Mouse (Mus musculus) large intestine, adult 2 months (tissue): ENCODE data around the gene Cdkn2aip. TPM values are rescaled to one million over a fixed set of nuclear protein-coding genes. Genes with fewer than 3 reads are reported as not detected.

Source experiments
- DNase-seq: peaks from one replicate; pipeline ENCODE4 v3.0.0-alpha.2; 2012; ENCODE audit warnings: low read depth, low spot score
- WGBS: fragments of 180-500 bp; shearing (Covaris S2); methylation state at CpG from one replicate; pipeline ENCODE4 v1.1.7; 2018; 5-methylcytosine and 5-hydroxymethylcytosine counted together
- polyA plus RNA-seq: library from polyadenylated mRNA; depleted of rRNA; stranded (reverse); fragments of >200 nt; gene quantifications from 2 replicates; pipeline ENCODE4 v1.2.3, GENCODE M21; 2012

The Cdkn2aip gene
- polyA plus RNA-seq, 1 experiment, result 4.3 TPM

DNA sequence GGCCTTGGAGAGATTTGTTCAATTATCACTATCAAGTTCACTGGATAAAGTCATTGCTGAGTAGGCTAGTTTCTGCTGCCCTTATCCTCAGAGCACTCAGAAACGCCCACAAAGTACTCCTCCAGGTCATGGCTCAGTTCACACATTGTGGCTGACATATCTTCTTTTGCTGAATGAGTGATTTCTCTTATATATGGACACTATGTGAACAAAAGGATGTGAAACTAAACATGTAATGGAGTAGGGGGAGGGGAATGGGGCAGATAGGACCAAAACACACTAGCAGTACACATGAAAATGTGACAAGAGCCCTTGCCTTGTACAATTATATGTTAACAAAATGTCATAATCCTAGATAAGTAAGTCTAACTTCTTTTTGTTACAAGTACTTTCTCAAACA is 11.4 kb downstream of the Cdkn2aip start:
- DNase-seq, result no peak
- WGBS, result 70% methylated on average over 1 of the region's 1 CpGs

DNA sequence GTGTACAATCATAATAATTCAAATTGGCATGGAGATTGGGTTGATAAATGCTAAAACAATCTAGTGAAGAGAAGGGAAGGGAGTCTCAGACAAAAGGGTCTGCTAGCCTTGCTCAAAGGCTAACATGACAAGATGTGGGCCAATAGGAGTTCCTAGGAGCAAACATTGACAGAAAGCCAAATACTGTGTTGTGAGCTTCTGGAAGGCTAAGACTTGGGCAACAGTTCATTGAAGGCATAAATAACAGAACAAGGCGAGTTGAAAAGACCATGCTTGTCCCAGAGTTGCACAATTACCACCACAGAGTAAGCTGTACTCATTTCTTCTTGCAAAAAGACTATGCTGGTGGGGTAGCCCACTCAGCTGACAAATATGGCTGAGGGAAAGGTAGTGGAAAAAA is 16.0 kb downstream of the Cdkn2aip start:
- no peak for DNase-seq
- 79% methylated on average over 1 of the region's 1 CpGs for WGBS

DNA sequence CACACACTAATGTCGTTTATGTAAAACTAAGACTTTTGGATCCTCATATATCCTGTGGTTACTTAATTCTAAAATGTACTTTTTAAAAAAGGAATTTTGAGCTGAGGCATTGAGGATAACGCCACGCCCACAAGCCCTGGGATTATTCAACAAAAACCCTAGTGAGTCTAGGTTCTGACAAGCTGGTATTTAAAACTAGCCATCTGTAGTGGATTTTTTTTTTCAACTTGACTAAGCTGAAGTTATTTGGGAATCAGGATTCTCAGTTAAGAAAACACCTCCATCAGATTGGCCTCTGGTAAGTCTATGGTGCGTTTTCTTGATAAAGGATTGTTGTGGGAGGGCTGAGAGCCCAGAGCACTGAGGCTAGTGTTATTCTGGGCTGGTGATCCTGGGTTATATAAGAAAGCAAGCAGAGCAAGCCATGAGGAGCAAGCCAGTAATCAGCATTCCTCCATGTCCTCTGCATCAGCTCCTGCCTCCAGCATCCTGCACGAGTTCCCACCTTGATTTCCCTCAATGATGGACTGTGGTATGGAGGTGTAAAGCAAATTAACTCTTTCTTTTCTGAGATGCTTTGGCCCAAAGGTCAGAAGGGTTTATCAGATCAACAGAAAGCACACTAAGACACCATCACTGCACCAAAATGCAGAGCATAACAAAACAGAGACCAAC is 18.2 kb downstream of the Cdkn2aip start:
- DNase-seq, result no peak
- 76% methylated on average over 5 of the region's 5 CpGs for WGBS

DNA sequence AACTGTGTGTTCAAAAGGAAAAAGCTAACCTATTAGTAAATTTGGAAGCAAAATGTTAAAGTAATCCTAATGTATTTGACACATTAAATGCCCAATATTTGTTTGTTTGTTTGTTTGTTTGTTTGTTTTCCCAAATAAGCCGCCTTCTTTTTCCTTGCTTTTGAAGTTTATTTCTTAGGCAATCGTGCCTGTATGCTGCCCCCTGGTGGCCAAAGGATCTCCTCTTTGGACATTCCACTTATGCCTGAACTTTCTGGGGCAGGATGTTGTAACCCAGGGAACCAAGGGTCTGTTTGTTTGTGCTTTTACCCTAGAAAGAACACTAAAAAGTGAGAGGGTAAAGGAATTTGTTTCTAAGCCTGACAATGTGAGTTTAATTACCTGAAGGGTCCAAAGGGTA is 20.6 kb downstream of the Cdkn2aip start:
- 8% methylated on average over 2 of the region's 2 CpGs for WGBS

DNA sequence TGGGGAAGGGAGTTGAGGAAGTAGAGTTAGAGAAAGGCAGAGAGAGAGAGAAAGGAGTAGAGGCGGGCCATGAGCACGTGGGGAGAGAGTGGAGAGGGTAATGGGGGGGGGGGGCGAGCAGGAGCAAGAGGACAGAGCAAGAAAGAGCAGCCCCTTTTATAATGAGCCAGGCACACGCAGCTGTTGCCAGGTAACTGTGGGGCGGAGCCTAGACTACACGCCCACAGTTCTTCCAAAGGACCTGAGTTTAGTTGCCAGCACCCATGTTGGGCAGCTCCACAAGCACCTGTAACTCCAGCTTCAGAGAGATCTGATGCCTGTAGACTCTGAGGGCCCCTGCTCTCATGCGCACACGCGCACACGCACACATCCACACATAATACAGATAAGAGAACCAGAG is 21.9 kb downstream of the Cdkn2aip start:
- no peak for DNase-seq
- 89% methylated on average over 9 of the region's 10 CpGs for WGBS

More for the DNA sequence above, 20.6 kb downstream of the Cdkn2aip start:
- no peak for DNase-seq

DNA sequence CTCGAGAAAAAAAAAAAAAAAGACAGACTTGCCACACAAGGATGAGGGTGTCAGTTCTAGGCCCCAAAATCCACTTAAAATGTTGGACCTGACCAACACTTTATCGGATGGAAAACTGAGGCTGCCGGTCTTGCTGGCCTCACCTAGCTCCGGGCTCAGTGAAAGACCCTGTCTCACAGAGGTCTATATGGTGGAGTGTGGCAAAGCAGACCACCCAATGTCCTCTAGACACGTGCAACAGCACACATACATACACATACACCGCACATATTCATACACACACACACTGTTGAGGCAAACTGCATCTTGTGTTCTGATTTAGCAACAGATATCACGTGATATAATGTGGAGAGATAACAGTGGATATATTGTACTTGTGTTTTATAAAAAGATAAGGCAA is 22.4 kb downstream of the Cdkn2aip start:
- no peak for DNase-seq
- 70% methylated on average over 7 of the region's 7 CpGs for WGBS

DNA sequence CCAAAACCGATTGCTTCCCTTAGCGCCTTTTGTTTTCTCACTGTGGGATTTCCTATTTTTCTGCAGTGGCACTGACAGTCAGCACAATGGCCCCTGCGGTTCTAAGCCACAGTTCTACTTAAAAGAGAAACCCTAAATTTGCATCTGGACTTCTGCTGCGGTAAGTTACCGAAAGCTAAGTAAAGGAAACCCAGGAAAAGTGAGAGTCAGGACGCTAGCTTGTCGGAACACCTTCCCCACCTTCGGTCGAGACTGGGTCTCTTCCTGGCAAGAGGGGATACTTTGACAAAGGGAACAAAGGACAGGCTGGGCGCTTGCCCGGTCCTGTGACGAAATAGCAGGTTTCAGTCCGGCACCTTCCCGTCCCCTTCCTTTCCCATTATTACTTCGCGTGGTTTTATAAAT is 23.1 kb downstream of the Cdkn2aip start:
- no peak for DNase-seq
- 27% methylated on average over 16 of the region's 16 CpGs for WGBS

DNA sequence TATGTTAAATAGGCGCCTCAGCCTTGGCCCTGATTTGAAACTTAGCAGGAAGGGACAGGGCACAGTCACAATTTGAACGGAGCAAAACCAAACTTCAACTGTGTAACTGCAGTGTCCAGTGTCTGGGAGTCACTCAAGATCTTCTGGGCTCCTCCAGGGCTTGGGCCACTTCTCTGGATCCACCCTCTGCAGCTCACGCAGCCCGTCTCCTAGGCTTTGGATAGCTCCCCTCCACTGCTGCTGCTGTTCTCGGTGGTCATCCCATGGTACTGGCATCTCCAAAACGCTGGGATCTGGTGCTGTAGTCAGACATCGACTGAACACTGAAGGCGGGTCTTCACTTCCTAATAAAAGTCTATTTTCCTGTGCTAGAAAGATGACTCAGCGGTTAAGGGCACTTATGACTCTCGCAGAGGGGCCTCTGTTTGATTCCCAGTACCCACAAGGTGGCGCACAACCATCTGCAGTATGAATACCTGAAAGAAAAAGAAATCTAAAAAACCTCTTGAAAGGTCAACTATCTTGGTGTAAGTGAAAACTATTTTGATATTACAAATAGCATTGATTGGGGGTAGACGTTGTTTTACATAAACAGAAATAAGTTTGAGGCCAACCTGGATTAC is 23.9 kb downstream of the Cdkn2aip start:
- no peak for DNase-seq
- WGBS, result 71% methylated on average over 12 of the region's 12 CpGs

DNA sequence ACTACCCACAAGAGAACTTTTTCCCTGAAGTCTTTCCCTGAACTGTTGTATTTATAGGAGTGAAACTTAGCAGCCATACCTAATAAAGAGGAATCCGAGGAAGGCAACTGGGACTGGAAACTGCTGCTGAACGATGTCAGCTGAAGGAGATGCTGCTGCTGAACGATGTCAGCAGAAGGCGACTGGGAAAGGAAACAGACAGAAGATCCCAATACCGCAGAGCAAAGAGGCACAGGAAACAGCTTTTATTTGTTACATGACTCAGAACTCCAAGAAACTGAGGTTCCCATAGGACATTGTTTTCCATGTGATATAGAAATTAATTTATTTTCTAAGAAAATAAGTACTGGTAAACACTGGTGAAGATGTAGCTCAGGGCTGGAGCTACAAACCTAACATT is 29.3 kb downstream of the Cdkn2aip start:
- WGBS, result 59% methylated on average over 5 of the region's 5 CpGs
- DNase-seq, result no peak

DNA sequence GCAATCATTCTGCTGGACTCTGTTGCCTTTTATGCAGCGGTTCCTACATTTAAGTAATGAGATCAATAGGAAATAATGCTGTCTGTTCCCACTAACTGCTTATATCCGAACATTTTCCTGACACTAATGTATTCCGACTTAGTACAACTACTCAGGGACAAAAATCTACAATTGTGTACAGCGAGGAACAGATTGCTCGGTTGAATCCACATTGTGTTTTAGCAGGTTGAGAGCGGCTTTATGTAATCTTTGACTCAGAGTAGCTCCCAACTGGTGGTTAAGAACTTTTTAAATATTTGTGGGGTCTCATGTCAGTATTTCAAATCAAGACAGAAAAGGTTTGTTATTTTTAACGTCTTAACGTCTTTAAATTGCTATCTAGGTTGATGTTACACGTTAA is 29.7 kb downstream of the Cdkn2aip start:
- no peak for DNase-seq
- 76% methylated on average over 9 of the region's 9 CpGs for WGBS

DNA sequence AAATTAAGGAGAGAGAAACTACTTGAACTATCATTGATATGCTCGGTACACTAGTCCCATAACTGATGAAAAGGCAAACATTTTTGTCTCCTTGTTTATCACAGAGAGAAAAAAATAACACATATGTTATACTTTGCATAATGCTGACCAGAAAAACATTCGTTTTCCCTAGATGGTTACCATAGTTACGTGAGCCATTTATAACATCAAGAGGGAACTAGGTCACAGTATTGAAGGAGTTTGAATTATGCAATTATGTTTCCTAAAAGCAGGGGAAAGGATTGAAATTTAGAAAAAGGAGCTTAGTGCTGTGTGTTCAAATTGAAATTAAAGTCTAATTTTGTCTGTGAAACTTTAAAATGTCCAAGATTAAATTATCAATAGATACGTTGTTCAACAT is 33.4 kb downstream of the Cdkn2aip start:
- WGBS, result 79% methylated on average over 4 of the region's 4 CpGs
- no peak for DNase-seq

DNA sequence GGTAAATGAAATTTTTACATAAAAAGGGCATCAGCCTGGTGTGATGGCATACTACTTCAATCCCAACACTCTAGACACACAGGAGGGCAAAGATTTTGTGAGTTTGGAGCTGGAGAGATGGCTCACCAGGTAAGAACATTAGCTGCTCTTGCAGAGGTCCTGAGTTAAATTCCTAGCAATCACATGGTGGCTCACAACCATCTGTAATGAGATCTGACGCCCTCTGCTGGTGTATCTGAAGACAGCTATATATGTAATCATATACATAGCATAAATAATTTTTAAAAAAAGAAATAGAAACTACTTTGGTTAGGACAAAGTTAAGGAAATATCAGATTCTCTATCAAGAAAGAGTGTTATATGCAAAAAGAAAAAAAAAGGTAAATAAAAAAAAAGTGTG is 34.1 kb downstream of the Cdkn2aip start:
- WGBS, result 79% methylated on average over 1 of the region's 1 CpGs
- DNase-seq, result no peak

DNA sequence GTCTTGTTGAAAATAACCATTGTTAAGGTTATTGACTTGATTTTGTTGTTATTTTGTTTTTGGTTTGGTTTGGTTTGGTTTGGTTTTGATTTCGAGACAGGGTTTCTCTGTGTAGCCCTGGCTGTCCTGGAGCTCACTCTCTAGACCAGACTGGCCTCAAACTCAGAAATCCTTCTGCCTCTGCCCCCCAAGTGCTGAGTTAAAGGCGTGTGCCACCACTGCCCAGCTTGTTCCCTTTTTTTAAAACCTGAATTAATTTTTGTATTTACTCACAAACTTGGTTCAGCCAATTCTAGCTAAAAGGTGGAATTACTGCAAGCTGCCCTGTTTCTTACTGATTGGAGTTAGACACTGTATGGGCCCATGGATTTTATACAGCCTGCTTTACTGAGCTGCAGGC is 37.1 kb downstream of the Cdkn2aip start:
- DNase-seq, result no peak
- 48% methylated on average over 2 of the region's 2 CpGs for WGBS

DNA sequence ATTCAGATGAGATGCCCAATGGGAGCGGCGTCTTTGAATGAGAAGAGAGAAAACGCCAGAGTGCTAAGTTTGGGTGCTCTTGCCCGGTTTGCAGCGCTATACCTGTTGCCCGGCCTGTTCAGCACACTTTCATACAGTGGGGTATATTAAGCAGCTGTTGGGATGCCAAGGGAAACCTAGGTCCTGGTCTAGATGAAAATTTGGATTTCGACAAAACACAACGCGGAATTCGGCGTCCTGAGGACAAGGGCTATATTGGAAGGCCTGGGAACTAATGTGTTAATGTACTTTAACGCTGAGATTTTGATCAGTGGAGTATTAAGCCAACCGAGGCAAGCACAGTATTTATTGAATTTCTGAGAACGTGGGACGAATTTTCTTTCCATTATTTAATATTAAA is 37.5 kb downstream of the Cdkn2aip start:
- DNase-seq, result no peak
- WGBS, result 1% methylated on average over 15 of the region's 15 CpGs

DNA sequence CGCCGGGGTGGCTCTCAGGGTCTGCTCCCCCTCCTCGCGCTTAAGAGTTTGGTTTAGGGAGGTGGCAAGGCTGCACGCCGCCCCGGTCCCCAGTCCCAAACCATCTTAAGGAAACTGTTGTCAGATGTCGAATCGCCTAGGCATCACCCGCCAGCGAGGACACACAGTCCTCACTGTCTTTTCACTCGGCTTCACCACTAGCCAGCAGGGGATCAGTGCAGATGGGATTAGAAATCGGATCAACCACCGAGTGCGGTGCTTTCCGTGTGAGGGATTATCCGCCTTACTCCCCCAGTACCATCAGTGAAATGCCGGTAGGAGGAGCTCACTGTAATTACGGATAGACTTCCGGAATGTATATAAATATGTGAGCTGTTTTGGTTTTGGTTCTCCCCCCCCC is 37.9 kb downstream of the Cdkn2aip start:
- DNase-seq, result no peak
- 0% methylated on average over 20 of the region's 20 CpGs for WGBS

DNA sequence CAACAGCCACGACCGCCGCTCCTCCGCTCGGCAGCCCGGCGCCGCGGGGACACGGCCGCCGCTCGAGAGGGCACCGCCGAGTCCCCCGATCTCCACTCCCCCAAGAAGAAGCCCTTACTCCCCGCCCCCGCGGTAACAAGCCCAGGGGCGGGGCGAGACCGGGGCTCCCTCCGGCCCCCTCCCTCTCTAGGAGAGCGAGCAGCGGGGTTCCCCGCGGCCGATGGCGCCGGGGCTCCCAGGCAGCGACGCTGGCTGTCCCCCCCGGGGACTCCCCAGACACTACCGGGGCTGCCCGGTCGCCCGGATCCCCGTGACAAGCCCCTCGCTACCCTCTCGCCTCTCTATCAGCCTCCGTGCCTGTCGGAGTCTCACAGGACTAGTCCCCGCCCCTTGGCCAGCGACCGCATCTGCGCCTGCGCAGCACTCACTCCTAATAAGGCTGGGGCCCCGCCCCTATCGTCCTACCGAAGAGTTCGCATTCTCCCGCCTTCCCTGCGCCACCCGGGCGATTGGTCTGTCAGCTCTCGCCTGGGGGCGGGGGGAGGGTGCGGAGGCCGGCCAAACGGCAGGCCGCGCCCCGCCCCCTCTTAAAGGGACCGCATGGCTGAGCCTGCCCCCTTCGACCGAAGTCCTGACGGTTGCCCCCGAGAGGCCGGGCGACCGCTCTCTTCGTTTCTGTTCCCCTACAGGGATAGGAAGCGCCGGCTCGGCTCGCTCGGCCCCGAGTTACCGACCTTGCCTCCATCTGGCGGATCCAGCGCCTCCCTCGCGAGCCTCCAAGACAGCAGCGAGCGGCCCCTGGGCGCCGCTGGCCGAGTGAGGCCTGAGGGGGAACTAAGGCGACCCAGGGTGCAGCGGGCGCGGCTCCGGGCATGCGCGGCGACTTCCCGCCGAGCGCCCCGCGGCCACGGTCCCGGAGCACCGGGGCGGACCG is 38.7 kb downstream of the Cdkn2aip start, which contains the start of gene Ing2:
Gene Ing2 (minus strand): TSS at position 780 of the 934 bp plus-strand sequence.
- WGBS, result under 1% methylated on average over 101 of the region's 106 CpGs
- DNase-seq, result peak; percentile 97

DNA sequence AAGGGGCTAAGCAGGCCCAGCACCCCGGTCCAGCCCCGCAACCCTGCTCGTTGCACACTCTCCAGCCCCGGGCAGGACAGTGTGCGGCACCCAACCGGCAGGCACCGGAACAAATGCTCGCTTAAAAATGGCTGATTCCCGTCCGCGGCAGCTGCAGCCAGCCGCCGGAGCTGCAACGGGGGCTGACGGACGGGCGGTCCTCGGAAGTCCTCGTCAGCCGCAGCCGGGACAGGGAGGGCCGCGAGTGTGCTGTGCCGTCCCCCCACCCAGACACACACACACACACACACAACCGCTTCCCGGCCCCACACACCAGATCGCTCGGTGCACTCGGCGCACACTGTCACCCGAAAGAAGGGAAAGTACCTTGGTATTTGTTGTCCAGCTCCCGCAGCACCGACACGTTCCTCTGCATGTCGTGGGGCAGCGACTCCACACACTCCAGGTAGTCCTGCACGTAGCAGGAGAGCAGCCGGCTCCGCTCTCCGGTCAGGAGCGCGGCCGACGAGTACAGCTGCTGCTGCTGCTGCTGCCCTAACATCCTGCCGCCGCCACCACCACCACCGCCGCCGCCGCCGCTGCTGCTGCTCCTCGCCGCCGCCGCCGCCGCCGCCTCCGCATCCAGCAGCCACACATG is 39.5 kb downstream of the Cdkn2aip start:
- WGBS, result under 1% methylated on average over 50 of the region's 59 CpGs
- DNase-seq, result no peak

DNA sequence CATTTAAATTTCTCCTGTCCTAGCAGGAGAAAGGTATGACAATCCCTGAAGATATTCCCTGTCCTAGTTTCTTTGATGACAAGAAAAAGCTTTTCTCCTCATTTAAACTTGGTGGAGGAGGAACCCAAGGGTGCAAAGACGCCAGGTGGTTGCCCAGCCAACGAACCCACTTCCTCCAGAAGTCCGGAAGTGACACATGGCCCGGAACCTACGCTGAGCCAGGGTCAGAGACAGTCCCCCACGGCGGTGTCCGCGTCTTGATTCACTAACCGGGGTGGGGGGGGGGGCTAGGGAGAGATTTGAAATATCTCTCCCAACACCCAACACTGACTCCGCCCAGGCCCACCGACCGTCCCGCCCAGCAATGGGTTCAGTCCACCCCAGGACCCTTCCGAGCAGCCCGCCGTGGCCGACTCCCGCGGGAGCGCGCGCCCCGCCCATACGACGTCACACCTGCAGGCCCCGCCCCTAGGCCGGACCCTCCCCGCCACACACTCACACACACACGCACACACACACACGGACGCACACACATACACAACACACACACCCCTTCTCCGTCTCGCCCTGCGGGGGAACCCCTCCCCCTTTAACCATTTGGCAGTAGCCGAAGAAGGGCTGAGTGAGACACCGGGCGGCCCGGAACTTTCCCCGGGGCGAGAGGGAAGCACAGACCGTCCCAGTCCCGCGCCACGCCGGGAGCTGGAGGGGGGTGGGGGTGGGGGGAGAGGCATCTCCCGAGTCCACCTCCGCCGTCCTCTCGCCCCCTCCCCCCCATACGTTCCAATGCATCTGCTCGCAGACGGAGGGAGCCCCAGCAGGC is 40.2 kb downstream of the Cdkn2aip start:
- peak; percentile 57 for DNase-seq

DNA sequence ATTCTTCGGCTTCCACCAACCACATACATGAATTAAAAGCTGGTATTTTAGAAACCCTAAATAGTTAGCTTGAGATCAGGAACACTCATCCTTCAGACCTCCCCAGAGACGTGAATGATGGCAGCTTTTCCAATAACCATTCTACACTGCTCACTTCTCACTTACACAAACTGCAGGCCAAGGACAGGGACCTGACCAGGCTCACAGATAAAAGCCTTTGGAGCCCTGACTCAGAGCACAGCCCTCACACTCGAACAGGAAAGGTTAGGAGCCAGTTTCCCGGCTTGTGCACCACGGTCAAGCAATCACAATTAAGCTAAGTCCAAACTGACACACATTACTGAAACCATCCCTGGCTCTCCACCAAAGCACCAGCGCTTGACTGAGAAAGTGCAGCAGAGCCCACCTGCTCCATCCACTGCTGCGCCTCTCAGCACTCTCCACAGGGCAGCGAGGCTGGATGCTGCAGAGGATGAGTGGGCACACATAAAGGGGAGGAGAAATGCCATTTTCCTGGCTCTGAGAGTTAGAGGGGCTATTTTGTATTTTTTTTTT is 49.4 kb downstream of the Cdkn2aip start:
- WGBS, result 87% methylated on average over 8 of the region's 8 CpGs
- DNase-seq, result no peak

More for the DNA sequence above, 40.2 kb downstream of the Cdkn2aip start:
- under 1% methylated on average over 52 of the region's 53 CpGs for WGBS
